Mouse (Mus musculus) duodenum, adult 2 months (tissue): ENCODE measurements around the gene Sgo2a. TPM values are rescaled to one million over a fixed set of nuclear protein-coding genes. Genes with fewer than 3 reads are reported as not detected.

Experiments
- polyA plus RNA-seq: library from polyadenylated mRNA; depleted of rRNA; stranded (reverse); fragments of >200 nt; gene quantifications from 2 replicates; pipeline ENCODE4 v1.2.3, GENCODE M21; 2012; ENCODE audit warnings: low replicate concordance; rRNA removed

Gene Sgo2a
- 0.21 and 0.29 TPM in 2 replicates for polyA plus RNA-seq

GRCm38 (mm10) chr1:57995432-57996132 is at the start of gene Sgo2a:
Sgo2a (plus strand) TSS chr1:57995971.

GRCm38 (mm10) chr1:58018856-58019255 is 23.1 kb downstream of the Sgo2a start, which contains the start of gene Kctd18:
Kctd18 (minus strand) TSS chr1:58018956.

GRCm38 (mm10) chr1:58029636-58030117 is 33.9 kb downstream of the Sgo2a start, which contains the start of gene Aox1:
Aox1 (plus strand) TSS chr1:58029931.

Other genes starting within 250 kb of the Sgo2a start
- gene Spats2l, start 221.8 kb upstream of the Sgo2a start, polyA plus RNA-seq: 2.9 and 3.2 TPM in 2 replicates
- 1.3 TPM in 2 replicates for gene Kctd18, start 23.0 kb downstream of the Sgo2a start, polyA plus RNA-seq
- 0.08 and 0.35 TPM in 2 replicates for gene Aox1, start 34.0 kb downstream of the Sgo2a start, polyA plus RNA-seq
- gene Aox3, start 117.2 kb downstream of the Sgo2a start, polyA plus RNA-seq: not detected in 2 replicates
- not detected in 2 replicates for gene Aox4, start 214.4 kb downstream of the Sgo2a start, polyA plus RNA-seq